Mouse (Mus musculus) heart, embryonic 14.5 days (tissue): ENCODE measurements around the gene Map3k6. TPM values are rescaled to one million over a fixed set of nuclear protein-coding genes. Genes with fewer than 3 reads are reported as not detected.

Experiments used
- ATAC-seq: fragments of 200-750 bp; cut with Nextera tagmentation; 2 replicates; pipeline ENCODE4 v1.8.0; 2017; ENCODE audit warnings: low read depth, moderate TSS enrichment; ENCODE audit not compliant: insufficient number of reproducible peaks, insufficient read depth, low FRiP score
- H3K27ac ChIP-seq, 2 experiments: fragments of 200-500 bp in 1 of 2; fragments of 300-500 bp in 1 of 2; sonication (generic) in 1 of 2; replicated peaks in 1 of 2; 2 replicates each; pipeline ENCODE4 v1.5.1; 2012 to 2014; ENCODE audit warnings: low read depth in 2 of 2, low read length in 2 of 2, control low read depth in 1 of 2, mild to moderate bottlenecking in 1 of 2, mixed read lengths in 1 of 2; ENCODE audit not compliant: control insufficient read depth in 1 of 2, insufficient read depth in 1 of 2
- H3K27me3 ChIP-seq: fragments of 300-500 bp; sonication (generic); 2 replicates; pipeline ENCODE4 v1.6.1; 2014; ENCODE audit warnings: mild to moderate bottlenecking, low read length, control low read depth; ENCODE audit not compliant: control insufficient read depth, insufficient read depth
- H3K36me3 ChIP-seq: fragments of 300-500 bp; sonication (generic); 2 replicates; pipeline ENCODE4 v1.6.1; 2014; ENCODE audit warnings: mild to moderate bottlenecking, control low read depth, low read length, mixed read lengths; ENCODE audit not compliant: control insufficient read depth, insufficient read depth
- H3K4me1 ChIP-seq, 2 experiments: fragments of 200-500 bp in 1 of 2; fragments of 300-500 bp in 1 of 2; sonication (generic) in 1 of 2; 2 replicates each; pipeline ENCODE4 v1.6.1; 2012 to 2014; ENCODE audit warnings: low read length in 2 of 2, control low read depth in 1 of 2, mixed read lengths in 1 of 2; ENCODE audit not compliant: control insufficient read depth in 2 of 2, insufficient read depth in 2 of 2
- H3K4me2 ChIP-seq: fragments of 300-500 bp; sonication (generic); 2 replicates; pipeline ENCODE4 v1.6.1; 2014; ENCODE audit warnings: mild to moderate bottlenecking, low read length
- H3K4me3 ChIP-seq, 2 experiments: fragments of 200-500 bp in 1 of 2; fragments of 300-500 bp in 1 of 2; sonication (generic) in 1 of 2; 2 replicates each; pipeline ENCODE4 v1.5.1; 2012 to 2014; ENCODE audit warnings: low read length in 2 of 2, mild to moderate bottlenecking in 2 of 2, control low read depth in 1 of 2, low read depth in 1 of 2, moderate library complexity in 1 of 2; ENCODE audit not compliant: control insufficient read depth in 1 of 2, insufficient read depth in 1 of 2
- H3K9ac ChIP-seq: fragments of 300-500 bp; sonication (generic); 2 replicates; pipeline ENCODE4 v1.6.1; 2014; ENCODE audit warnings: mild to moderate bottlenecking, low read length
- H3K9me3 ChIP-seq: fragments of 300-500 bp; sonication (generic); 2 replicates; pipeline ENCODE4 v1.6.1; 2016; ENCODE audit warnings: low read length, control low read depth; ENCODE audit not compliant: control insufficient read depth
- WGBS: fragments of 180-500 bp; shearing (Covaris S2); extraction: QIAGEN DNeasy Blood & Tissue Kit; methylation state at CpG from one replicate; pipeline ENCODE4 v1.1.7; 2014; 5-methylcytosine and 5-hydroxymethylcytosine counted together
- polyA plus RNA-seq: library from polyadenylated mRNA; unstranded; fragments of >200 nt; fragmentation: Nextera tagmentation; extraction: Ambion mirVana; gene quantifications from 2 replicates; pipeline ENCODE4 v1.2.1, GENCODE M21; 2014

The Map3k6 gene
- 1.6 and 2.3 TPM in 2 replicates for polyA plus RNA-seq

GRCm38 (mm10) chr4:133240490-133240921 is at the start of gene Map3k6:
Gene Map3k6, plus strand, starts transcription at chr4:133240818.
- WGBS, result 11% methylated on average over 16 of the region's 16 CpGs
- Histone ChIP-seq H3K27me3 (peaks cover 17% of the 10 kb centered on the region), H3K4me2 (peak within 1 kb of the TSS; percentile 89), H3K9me3 (no peaks in the 10 kb centered on the region), H3K27ac (peak within 1 kb of the TSS; percentile 70 to 74), H3K4me3 (peak within 1 kb of the TSS; percentile 57 to 75), H3K4me1 (peaks cover 5 to 10% of the 10 kb centered on the region in 2 experiments; a peak in 3 of 4 replicates), H3K9ac (peak within 1 kb of the TSS; percentile 74), H3K36me3 (no peaks in the 10 kb centered on the region)
- peak; percentile 12 for ATAC-seq

DNA sequence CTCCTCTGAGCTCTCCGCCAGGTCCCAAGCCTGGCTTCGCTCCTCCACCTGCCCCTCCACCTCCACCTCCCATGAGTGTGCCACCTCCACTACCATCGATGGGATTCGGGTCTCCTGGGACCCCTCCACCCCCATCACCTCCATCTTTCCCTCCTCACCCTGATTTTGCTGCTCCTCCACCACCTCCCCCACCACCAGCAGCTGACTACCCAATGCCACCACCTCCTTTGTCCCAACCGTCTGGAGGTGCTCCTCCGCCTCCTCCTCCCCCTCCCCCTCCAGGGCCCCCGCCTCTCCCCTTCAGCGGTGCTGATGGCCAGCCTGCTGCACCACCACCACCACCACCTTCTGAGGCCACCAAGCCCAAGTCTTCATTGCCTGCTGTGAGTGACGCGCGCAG is 46.1 kb upstream of the Map3k6 start:
- H3K9me3 ChIP-seq, result no peaks in the 10 kb centered on the region
- 77% methylated on average over 11 of the region's 11 CpGs for WGBS
- peaks cover 28 to 34% of the 10 kb centered on the region in 2 experiments for H3K4me1 ChIP-seq
- H3K4me3 ChIP-seq, result no peak overlapping the region
- H3K4me2 ChIP-seq, result no peak overlapping the region
- no peak overlapping the region for H3K27ac ChIP-seq
- H3K9ac ChIP-seq, result no peak overlapping the region
- no peak for ATAC-seq
- H3K27me3 ChIP-seq, result no peaks in the 10 kb centered on the region
- H3K36me3 ChIP-seq, result peaks cover 82% of the 10 kb centered on the region

- no peak for ATAC-seq
- WGBS, result 60% methylated on average over 4 of the region's 4 CpGs
- Histone ChIP-seq H3K4me2 (no peak overlapping the region), H3K36me3 (peaks cover 77% of the 10 kb centered on the region), H3K4me1 (peaks cover 32 to 40% of the 10 kb centered on the region in 2 experiments), H3K9ac (no peak overlapping the region), H3K27ac (no peak overlapping the region), H3K27me3 (no peaks in the 10 kb centered on the region), H3K9me3 (no peaks in the 10 kb centered on the region), H3K4me3 (no peak overlapping the region)
Observed at GRCm38 (mm10) chr4:133195014-133195413, 45.6 kb upstream of the Map3k6 start.

GRCm38 (mm10) chr4:133196136-133196535 is 44.5 kb upstream of the Map3k6 start:
- H3K4me2 ChIP-seq, result no peak overlapping the region
- no peaks in the 10 kb centered on the region for H3K9me3 ChIP-seq
- WGBS, result 71% methylated on average over 2 of the region's 2 CpGs
- peaks cover 66% of the 10 kb centered on the region for H3K36me3 ChIP-seq
- no peaks in the 10 kb centered on the region for H3K27me3 ChIP-seq
- ATAC-seq, result no peak
- H3K4me1 ChIP-seq, result peaks cover 43 to 51% of the 10 kb centered on the region in 2 experiments
- H3K4me3 ChIP-seq, result no peak overlapping the region
- no peak overlapping the region for H3K9ac ChIP-seq
- H3K27ac ChIP-seq, result no peak overlapping the region

DNA sequence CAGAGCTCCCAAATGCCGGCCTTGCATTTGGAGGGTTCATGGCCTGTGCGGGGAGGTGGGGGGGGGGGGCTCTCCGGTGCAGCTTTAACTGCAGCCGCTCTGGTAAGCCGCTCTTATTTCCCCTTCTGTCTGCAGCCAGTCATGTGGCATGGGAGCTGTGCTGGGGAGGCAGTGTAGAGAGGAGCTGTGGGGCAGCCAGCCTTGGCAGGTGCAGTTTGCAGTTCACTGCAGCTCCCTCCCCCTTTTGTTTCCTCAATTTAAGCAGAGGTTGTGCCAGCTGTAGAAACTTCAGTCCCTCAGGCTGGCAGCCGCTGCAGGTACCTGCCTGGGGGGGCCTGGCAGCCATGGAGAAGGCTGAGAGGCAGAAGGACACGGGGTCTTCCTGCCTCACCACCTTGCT is 43.8 kb upstream of the Map3k6 start:
- H3K4me2 ChIP-seq, result no peak overlapping the region
- H3K36me3 ChIP-seq, result peaks cover 59% of the 10 kb centered on the region
- no peaks in the 10 kb centered on the region for H3K27me3 ChIP-seq
- peaks cover 49 to 55% of the 10 kb centered on the region in 2 experiments for H3K4me1 ChIP-seq
- H3K9me3 ChIP-seq, result no peaks in the 10 kb centered on the region
- H3K9ac ChIP-seq, result peak overlapping the region; percentile 35; the same call in 1 of the 2 replicates
- WGBS, result 47% methylated on average over 7 of the region's 7 CpGs
- peak overlapping the region; percentile 76 to 90; a peak in 3 of 4 replicates for H3K27ac ChIP-seq
- no peak for ATAC-seq
- no peak overlapping the region for H3K4me3 ChIP-seq

DNA sequence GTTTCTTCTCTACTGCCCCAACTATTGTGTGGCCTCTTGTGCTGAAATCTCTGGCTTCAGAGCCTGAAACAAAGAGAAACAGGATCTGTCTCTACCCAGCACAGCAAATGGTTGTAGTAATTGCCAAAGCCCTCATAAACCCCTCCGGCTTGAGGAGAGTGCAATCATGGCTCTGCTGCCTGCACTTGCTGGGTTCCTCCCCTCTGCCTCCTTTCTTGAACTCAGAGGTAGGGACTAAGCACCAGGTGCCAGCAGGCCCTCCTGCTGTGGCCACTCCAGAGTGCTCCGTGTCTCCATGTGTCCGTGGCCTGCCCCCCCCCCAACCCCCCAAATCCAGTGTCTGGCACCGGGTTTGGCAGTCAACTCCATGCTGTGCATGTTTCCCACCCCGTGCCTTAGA is 43.3 kb upstream of the Map3k6 start:
- H3K9ac ChIP-seq, result peak overlapping the region; percentile 35
- ATAC-seq, result no peak
- no peak overlapping the region for H3K4me3 ChIP-seq
- H3K4me1 ChIP-seq, result peaks cover 50 to 55% of the 10 kb centered on the region in 2 experiments
- 24% methylated on average over 5 of the region's 5 CpGs for WGBS
- no peaks in the 10 kb centered on the region for H3K27me3 ChIP-seq
- peaks cover 54% of the 10 kb centered on the region for H3K36me3 ChIP-seq
- H3K4me2 ChIP-seq, result no peak overlapping the region
- H3K9me3 ChIP-seq, result no peaks in the 10 kb centered on the region
- peak overlapping the region; percentile 76 to 90; a peak in 3 of 4 replicates for H3K27ac ChIP-seq

GRCm38 (mm10) chr4:133197801-133198286 is 42.8 kb upstream of the Map3k6 start:
- Histone ChIP-seq H3K36me3 (peaks cover 49% of the 10 kb centered on the region), H3K4me3 (no peak overlapping the region), H3K4me1 (peaks cover 50 to 55% of the 10 kb centered on the region in 2 experiments), H3K9ac (peak overlapping the region; percentile 35), H3K27ac (peak overlapping the region; percentile 76 to 90), H3K4me2 (no peak overlapping the region), H3K9me3 (no peaks in the 10 kb centered on the region), H3K27me3 (no peaks in the 10 kb centered on the region)
- ATAC-seq, result no peak
- 41% methylated on average over 13 of the region's 13 CpGs for WGBS
